14 mouse cellular contexts compared by ENCODE assay signal in genomic region chr1:74043584-74044105, GRCm38 (mm10).
DNase-seq lines count a peak whose midpoint lies in the region; ATAC-seq and TF ChIP-seq lines count a peak whose summit lies in the region.
"Had no signal": no experiment of that assay in that cellular context is flagged by ENCODE, and none has a peak within 500 bp of the region (broad histone marks: within the 10 kb centered on the region; RNA-seq: fewer than 3 reads in every experiment).

No protein-coding gene starts in this region.

- no peak overlapping the region for H3K4me3 ChIP-seq in kidney, embryonic 16.5 days (ENCODE audit: low read length)
- no peak overlapping the region for H3K4me3 ChIP-seq in limb, embryonic 10.5 days
- no peak overlapping the region for H3K4me3 ChIP-seq in liver, postnatal 0 days (ENCODE audit: low read depth, low read length)
- H3K4me3 ChIP-seq: hindbrain, embryonic 10.5 days; intestine, embryonic 15.5 days; neural tube, embryonic 12.5 days had no signal

- 53% methylated on average over 4 of the region's 4 CpGs for WGBS in kidney, embryonic 16.5 days
- WGBS in limb, embryonic 10.5 days = 54% methylated on average over 4 of the region's 4 CpGs
- WGBS in liver, postnatal 0 days (ENCODE audit: insufficient replicate concordance) = 32% methylated on average over 4 of the region's 4 CpGs

- H3K27ac ChIP-seq in kidney, embryonic 16.5 days (ENCODE audit: low read length) = no peak overlapping the region
- H3K27ac ChIP-seq in limb, embryonic 10.5 days = peak overlapping the region; percentile 94
- H3K27ac ChIP-seq in liver, postnatal 0 days (ENCODE audit: low read depth) = no peak overlapping the region; the same call in 1 of the 2 replicates
- H3K27ac ChIP-seq: intestine, embryonic 15.5 days; neural tube, embryonic 12.5 days had no signal

- no peaks in the 10 kb centered on the region for H3K9me3 ChIP-seq in kidney, embryonic 16.5 days (ENCODE audit: low read length)
- H3K9me3 ChIP-seq in limb, embryonic 10.5 days (replicated peaks) = no peaks in the 10 kb centered on the region
- no peaks in the 10 kb centered on the region for H3K9me3 ChIP-seq in liver, postnatal 0 days (ENCODE audit: low read length)
- H3K9me3 ChIP-seq: hindbrain, embryonic 10.5 days; intestine, embryonic 15.5 days; neural tube, embryonic 12.5 days had no signal

- ATAC-seq in kidney, embryonic 16.5 days (ENCODE audit: low FRiP score, low TSS enrichment) = no peak
- ATAC-seq in liver, postnatal 0 days = peak; percentile 57
- ATAC-seq: intestine, embryonic 15.5 days had no signal

- H3K4me1 ChIP-seq in kidney, embryonic 16.5 days (ENCODE audit: insufficient read depth, low read length) = peaks cover 64% of the 10 kb centered on the region
- H3K4me1 ChIP-seq in limb, embryonic 10.5 days = peaks cover 80% of the 10 kb centered on the region
- peaks cover 33% of the 10 kb centered on the region for H3K4me1 ChIP-seq in liver, postnatal 0 days (ENCODE audit: insufficient read depth)

- no peak overlapping the region for H3K4me2 ChIP-seq in kidney, embryonic 16.5 days (replicated peaks; ENCODE audit: low read depth, low read length)
- H3K4me2 ChIP-seq in liver, postnatal 0 days (ENCODE audit: low read depth, low read length) = peak overlapping the region; percentile 5
- H3K4me2 ChIP-seq: intestine, embryonic 15.5 days; neural tube, embryonic 12.5 days had no signal

- DNase-seq in heart, adult 11 months = peak; percentile 90
- no peak for DNase-seq in heart, postnatal 14 days
- DNase-seq in kidney, adult 11 months = no peak
- no peak for DNase-seq in limb, embryonic 10.5 days (ENCODE audit: low spot score)
- no peak for DNase-seq in liver, postnatal 0 days
- no peak for DNase-seq in urinary bladder, postnatal 10 days (ENCODE audit: low spot score)
- DNase-seq in frontal cortex, postnatal 25 days (ENCODE audit: low spot score in 2 of 2) = no peak
- DNase-seq: lung, postnatal 14 days; midbrain, embryonic 14.5 days; spleen, adult 18-20 months had no signal

- intact Hi-C loops in heart, postnatal 14 days (cut with DNase I) = no loop called here

- H3K9ac ChIP-seq in kidney, embryonic 16.5 days (replicated peaks; ENCODE audit: low read length) = 0 out of 2 replicates have a peak overlapping the region, but pooled peaks have one; percentile 7
- H3K9ac ChIP-seq in liver, postnatal 0 days (replicated peaks) = no peak overlapping the region
- H3K9ac ChIP-seq: intestine, embryonic 15.5 days; neural tube, embryonic 12.5 days had no signal

- TF ChIP-seq EP300 in liver, postnatal 0 days (IDR thresholded peaks at IDR 0.05; ENCODE audit: low read depth) = no peak

- H3K27me3 ChIP-seq in kidney, embryonic 16.5 days (ENCODE audit: insufficient read depth, low read length) = no peaks in the 10 kb centered on the region
- H3K27me3 ChIP-seq in limb, embryonic 10.5 days (ENCODE audit: low read depth, poor library complexity, severe bottlenecking) = no peaks in the 10 kb centered on the region
- H3K27me3 ChIP-seq in liver, postnatal 0 days (ENCODE audit: insufficient read depth, low read length) = no peaks in the 10 kb centered on the region
- H3K27me3 ChIP-seq: intestine, embryonic 15.5 days; neural tube, embryonic 12.5 days had no signal

- no peak for TF ChIP-seq CTCF in liver, postnatal 0 days (IDR thresholded peaks at IDR 0.05; ENCODE audit: low read depth)

- H3K36me3 ChIP-seq in kidney, embryonic 16.5 days (ENCODE audit: insufficient read depth, low read length) = no peaks in the 10 kb centered on the region
- H3K36me3 ChIP-seq in limb, embryonic 10.5 days = peaks cover 26% of the 10 kb centered on the region
- no peaks in the 10 kb centered on the region for H3K36me3 ChIP-seq in liver, postnatal 0 days (replicated peaks; ENCODE audit: insufficient read depth, low read length)
- H3K36me3 ChIP-seq: intestine, embryonic 15.5 days; neural tube, embryonic 12.5 days had no signal
